Mouse (Mus musculus) forebrain, embryonic 15.5 days (tissue): ENCODE data around the gene Ndufv3. TPM values are rescaled to one million over a fixed set of nuclear protein-coding genes. Genes with fewer than 3 reads are reported as not detected.
"Not testable (repeated sequence)": the region's sequence is repeated elsewhere in the genome, so short reads cannot be mapped to it uniquely, and the experiment has no call there.

Experiments used
- ATAC-seq: fragments of 200-750 bp; cut with Nextera tagmentation; replicated peaks from 2 replicates; pipeline ENCODE4 v1.8.0; 2017; ENCODE audit warnings: mild to moderate bottlenecking, moderate TSS enrichment, moderate library complexity
- H3K27ac ChIP-seq: fragments of 300-500 bp; sonication (generic); replicated peaks from 2 replicates; pipeline ENCODE4 v1.5.1; 2015; ENCODE audit warnings: mild to moderate bottlenecking, inconsistent platforms
- H3K27me3 ChIP-seq: fragments of 300-500 bp; sonication (generic); 2 replicates; pipeline ENCODE4 v1.6.1; 2015; ENCODE audit warnings: inconsistent platforms
- H3K36me3 ChIP-seq: fragments of 300-500 bp; sonication (generic); 2 replicates; pipeline ENCODE4 v1.6.1; 2015; ENCODE audit warnings: mild to moderate bottlenecking, inconsistent platforms
- H3K4me1 ChIP-seq: fragments of 300-500 bp; sonication (generic); 2 replicates; pipeline ENCODE4 v1.6.1; 2015; ENCODE audit warnings: inconsistent platforms
- H3K4me2 ChIP-seq: fragments of 300-500 bp; sonication (generic); replicated peaks from 2 replicates; pipeline ENCODE4 v1.6.1; 2015; ENCODE audit warnings: mild to moderate bottlenecking, inconsistent platforms
- H3K4me3 ChIP-seq: fragments of 300-500 bp; sonication (generic); 2 replicates; pipeline ENCODE4 v1.5.1; 2015; ENCODE audit warnings: mild to moderate bottlenecking, inconsistent platforms
- H3K9ac ChIP-seq: fragments of 300-500 bp; sonication (generic); replicated peaks from 2 replicates; pipeline ENCODE4 v1.6.1; 2015; ENCODE audit warnings: mild to moderate bottlenecking, inconsistent platforms
- H3K9me3 ChIP-seq: fragments of 300-500 bp; sonication (generic); 2 replicates; pipeline ENCODE4 v1.6.1; 2016; ENCODE audit warnings: inconsistent platforms
- WGBS: fragments of 180-500 bp; shearing (Covaris S2); methylation state at CpG from one replicate; pipeline ENCODE4 v1.1.7; 2015; ENCODE audit warnings: mixed read lengths; 5-methylcytosine and 5-hydroxymethylcytosine counted together
- polyA plus RNA-seq: library from polyadenylated mRNA; unstranded; fragments of >200 nt; fragmentation: Nextera tagmentation; extraction: Ambion mirVana; gene quantifications from 2 replicates; pipeline ENCODE4 v1.2.1, GENCODE M21; 2015

The Ndufv3 gene
- polyA plus RNA-seq, 1 experiment from 2014 or later, result 334 TPM

DNA sequence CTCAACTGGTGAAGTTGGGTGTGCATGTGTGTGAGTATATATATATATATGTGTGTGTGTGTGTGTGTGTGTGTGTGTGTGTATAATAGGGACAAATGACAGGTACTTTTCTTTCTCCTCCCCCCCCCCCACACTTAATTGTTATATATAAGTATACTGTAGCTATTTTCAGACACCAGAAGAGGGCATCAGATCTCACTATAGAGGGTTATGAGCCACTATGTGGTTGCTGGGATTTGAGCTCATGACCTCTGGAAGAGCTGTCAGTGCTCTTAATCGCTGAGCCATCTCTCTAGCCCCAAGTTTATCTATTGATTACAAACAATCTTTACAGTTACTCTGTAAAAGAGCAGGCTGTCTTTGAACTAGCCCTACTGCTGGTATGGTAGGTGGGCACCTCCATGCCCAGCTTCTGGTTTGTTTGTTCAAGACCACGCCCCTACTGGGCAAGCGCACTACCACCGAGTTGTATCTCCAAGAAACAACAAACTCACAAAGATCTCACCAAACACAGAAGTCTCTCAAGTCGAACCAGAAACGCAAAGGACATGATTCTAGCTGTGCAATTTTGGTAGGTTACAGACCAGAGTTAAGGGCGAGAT is 470 bp upstream of the Ndufv3 start:
- WGBS, result 4% methylated on average over 7 of the region's 7 CpGs
- H3K27ac ChIP-seq, result peak overlapping the region; percentile 51; the same call in 1 of the 2 replicates
- H3K9me3 ChIP-seq, result no peaks in the 10 kb centered on the region
- H3K36me3 ChIP-seq, result peaks cover 7% of the 10 kb centered on the region
- H3K27me3 ChIP-seq, result no peaks in the 10 kb centered on the region
- H3K4me1 ChIP-seq, result peaks cover 30% of the 10 kb centered on the region
- H3K9ac ChIP-seq, result no peak overlapping the region
- peak; percentile 75 for ATAC-seq
- H3K4me2 ChIP-seq, result peak overlapping the region; percentile 57
- peak overlapping the region; percentile 69 for H3K4me3 ChIP-seq

DNA sequence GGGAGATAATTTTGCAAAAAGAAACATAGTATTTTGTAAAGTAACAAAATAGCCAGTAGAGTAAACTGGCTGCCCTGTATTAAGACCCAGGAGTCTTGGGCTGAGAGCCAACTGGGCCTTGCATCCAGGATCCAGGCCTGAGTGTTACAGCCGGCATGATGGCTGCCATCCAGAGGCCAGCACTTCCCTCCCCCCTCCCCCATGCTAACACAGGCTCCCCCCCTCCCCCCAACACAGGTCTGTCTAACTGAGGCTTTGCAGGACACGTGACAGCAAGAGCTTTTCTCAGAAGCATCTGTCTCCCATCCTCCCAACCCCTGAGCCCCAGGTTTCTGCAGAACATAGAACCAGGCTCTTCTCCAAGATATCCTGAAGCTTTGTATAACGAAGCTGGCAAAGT is 980 bp downstream of the Ndufv3 start:
- Histone ChIP-seq H3K27ac (peak overlapping the region; percentile 85), H3K36me3 (peaks cover 7% of the 10 kb centered on the region), H3K9ac (peak overlapping the region; percentile 66; the same call in 1 of the 2 replicates), H3K4me2 (peak overlapping the region; percentile 57), H3K9me3 (no peaks in the 10 kb centered on the region), H3K4me1 (peaks cover 30% of the 10 kb centered on the region), H3K27me3 (no peaks in the 10 kb centered on the region), H3K4me3 (peak overlapping the region; percentile 69)
- WGBS, result 14% methylated on average over 3 of the region's 3 CpGs
- ATAC-seq, result no peak

DNA sequence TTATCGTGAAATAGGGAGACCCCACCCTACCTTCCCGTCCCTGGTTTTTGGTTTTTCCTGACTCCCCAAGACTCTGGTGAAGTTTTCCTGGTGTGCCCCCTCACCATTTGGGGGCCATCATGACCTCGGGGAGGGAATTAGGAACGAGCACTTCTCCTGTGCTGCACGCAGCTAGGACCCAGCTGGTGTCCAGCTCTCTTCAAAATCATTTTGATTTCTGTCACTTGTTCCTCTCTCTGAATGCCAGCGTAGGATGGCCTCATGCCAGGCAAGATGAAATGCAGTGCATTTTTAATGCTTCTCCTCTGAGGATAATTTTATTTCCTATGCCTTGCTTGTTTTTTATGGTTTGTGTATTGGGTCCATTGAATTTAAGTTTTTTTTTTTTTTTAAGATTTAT is 2.0 kb downstream of the Ndufv3 start:
- no peak overlapping the region for H3K4me2 ChIP-seq
- H3K27me3 ChIP-seq, result no peaks in the 10 kb centered on the region
- H3K4me3 ChIP-seq, result no peak overlapping the region
- H3K27ac ChIP-seq, result peak overlapping the region; percentile 85
- H3K9ac ChIP-seq, result no peak overlapping the region
- peaks cover 12% of the 10 kb centered on the region for H3K36me3 ChIP-seq
- no peaks in the 10 kb centered on the region for H3K9me3 ChIP-seq
- H3K4me1 ChIP-seq, result peaks cover 30% of the 10 kb centered on the region
- WGBS, result 71% methylated on average over 6 of the region's 6 CpGs
- ATAC-seq, result no peak

DNA sequence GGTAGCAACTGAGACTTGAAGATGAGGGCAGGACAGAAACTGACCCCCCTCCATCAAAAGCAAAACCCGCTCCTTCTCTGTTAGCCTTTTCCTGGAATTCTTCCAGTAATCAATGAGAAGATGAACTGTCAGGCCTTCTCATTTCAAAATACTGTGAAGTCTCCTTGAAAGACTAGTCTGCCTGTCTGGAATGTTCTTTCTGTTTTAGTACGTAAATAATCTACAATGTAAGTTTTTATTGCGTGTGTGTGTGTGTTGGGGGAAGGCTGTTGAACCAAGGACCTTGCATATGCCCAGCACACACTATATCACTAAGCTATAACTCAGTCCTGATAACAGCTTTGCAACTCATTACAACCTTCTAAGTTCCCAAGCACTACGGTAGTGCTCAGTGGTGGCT is 5.2 kb downstream of the Ndufv3 start:
- Histone ChIP-seq H3K27me3 (no peaks in the 10 kb centered on the region), H3K36me3 (peaks cover 23% of the 10 kb centered on the region), H3K9me3 (no peaks in the 10 kb centered on the region), H3K4me2 (no peak overlapping the region), H3K4me1 (peaks cover 30% of the 10 kb centered on the region), H3K9ac (no peak overlapping the region), H3K4me3 (no peak overlapping the region), H3K27ac (no peak overlapping the region)
- WGBS, result 92% methylated on average over 4 of the region's 4 CpGs
- no peak for ATAC-seq

DNA sequence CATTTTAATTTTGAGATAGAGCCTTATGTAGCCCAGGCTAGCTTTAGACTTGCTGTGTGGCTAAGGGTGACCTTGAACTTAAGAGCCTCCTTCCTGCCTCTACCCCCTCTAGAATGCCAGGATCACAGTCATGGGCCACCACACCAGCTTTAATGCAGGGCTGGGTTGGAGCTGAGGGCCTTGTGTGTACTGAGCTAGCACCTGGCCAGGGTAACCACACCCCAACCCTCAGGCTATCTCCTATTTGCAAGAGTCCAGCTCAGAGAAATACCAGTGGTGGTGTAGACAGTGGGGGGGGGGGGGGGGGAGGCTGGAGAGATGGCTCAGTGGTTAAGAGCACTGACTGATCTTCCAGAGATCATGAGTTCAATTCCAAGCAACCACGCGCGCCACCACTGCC is 5.9 kb downstream of the Ndufv3 start:
- ATAC-seq, result no peak
- peaks cover 23% of the 10 kb centered on the region for H3K36me3 ChIP-seq
- WGBS, result 97% methylated on average over 3 of the region's 3 CpGs

DNA sequence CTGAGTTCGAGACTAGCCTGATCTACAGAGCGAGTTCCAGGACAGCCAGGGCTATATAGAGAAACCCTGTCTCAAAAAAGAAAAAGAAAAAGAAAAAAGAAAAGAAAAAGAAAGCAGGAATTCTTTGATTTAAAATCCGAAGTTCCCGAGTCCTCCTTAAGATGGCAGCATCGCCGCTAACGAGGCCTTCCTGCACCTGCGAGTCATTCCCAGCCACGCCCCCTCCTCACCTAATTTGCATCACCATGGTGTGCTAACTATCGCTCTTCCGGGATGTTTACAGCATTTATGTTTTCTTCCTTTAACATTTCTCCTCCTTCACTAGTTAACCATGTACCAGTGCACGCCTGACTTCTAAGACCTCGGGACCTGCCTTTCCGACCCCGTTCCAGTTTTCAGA is 9.4 kb downstream of the Ndufv3 start:
- peak overlapping the region; percentile 17; the same call in 1 of the 2 replicates for H3K4me2 ChIP-seq
- H3K27me3 ChIP-seq, result no peaks in the 10 kb centered on the region
- WGBS, result 18% methylated on average over 15 of the region's 15 CpGs
- no peak overlapping the region for H3K9ac ChIP-seq
- H3K4me1 ChIP-seq, result peaks cover 5% of the 10 kb centered on the region; the same call in 1 of the 2 replicates
- H3K27ac ChIP-seq, result 0 out of 2 replicates have a peak overlapping the region, but pooled peaks have one; percentile 49
- H3K4me3 ChIP-seq, result no peak overlapping the region
- peak; percentile 63; the same call in 1 of the 2 replicates for ATAC-seq
- no peaks in the 10 kb centered on the region for H3K9me3 ChIP-seq
- H3K36me3 ChIP-seq, result peaks cover 24% of the 10 kb centered on the region

More for the DNA sequence above, 5.9 kb downstream of the Ndufv3 start:
- Histone ChIP-seq H3K9ac (no peak overlapping the region), H3K4me1 (peaks cover 25% of the 10 kb centered on the region), H3K9me3 (no peaks in the 10 kb centered on the region), H3K4me2 (no peak overlapping the region), H3K4me3 (no peak overlapping the region), H3K27me3 (no peaks in the 10 kb centered on the region), H3K27ac (no peak overlapping the region)

DNA sequence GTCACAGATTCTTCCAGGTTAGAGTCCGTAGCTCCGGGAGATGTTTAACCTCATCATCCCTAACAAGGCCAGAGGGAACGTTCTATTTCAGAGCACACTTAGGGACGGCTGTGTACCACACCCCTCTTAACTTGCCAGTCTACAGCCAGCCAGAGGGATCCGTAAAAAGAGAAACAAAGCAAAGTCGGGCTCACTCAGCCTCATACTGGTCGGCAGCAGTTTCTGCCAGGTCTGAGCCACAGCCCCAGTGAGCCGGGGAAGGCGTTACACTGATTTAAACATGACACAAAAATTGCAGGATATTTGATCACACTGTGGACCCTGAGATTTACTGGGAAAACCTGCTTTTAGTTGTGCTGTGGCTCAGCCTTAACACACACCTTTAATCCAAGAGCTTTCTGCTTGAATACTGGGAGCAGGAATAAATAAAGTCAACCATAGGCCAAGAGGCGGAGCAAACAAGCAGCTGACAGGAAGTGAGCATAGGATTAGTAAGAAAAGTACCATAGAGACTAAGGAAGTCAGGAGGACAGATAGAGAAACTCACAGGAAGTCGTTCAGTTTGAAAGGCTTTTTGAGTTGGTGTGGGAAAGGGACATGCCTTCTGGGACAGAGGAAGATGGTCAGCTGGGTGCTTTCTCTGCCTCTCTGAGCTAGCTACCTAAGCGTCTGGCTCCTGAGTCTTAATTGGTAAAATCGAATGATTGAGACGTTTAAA is 11.7 kb downstream of the Ndufv3 start:
- Histone ChIP-seq H3K27me3 (no peaks in the 10 kb centered on the region), H3K27ac (no peak overlapping the region), H3K4me2 (no peak overlapping the region), H3K36me3 (peaks cover 23% of the 10 kb centered on the region), H3K4me3 (no peak overlapping the region), H3K9me3 (no peaks in the 10 kb centered on the region), H3K4me1 (peaks cover 19% of the 10 kb centered on the region), H3K9ac (no peak overlapping the region)
- WGBS, result 87% methylated on average over 14 of the region's 14 CpGs
- ATAC-seq, result no peak

DNA sequence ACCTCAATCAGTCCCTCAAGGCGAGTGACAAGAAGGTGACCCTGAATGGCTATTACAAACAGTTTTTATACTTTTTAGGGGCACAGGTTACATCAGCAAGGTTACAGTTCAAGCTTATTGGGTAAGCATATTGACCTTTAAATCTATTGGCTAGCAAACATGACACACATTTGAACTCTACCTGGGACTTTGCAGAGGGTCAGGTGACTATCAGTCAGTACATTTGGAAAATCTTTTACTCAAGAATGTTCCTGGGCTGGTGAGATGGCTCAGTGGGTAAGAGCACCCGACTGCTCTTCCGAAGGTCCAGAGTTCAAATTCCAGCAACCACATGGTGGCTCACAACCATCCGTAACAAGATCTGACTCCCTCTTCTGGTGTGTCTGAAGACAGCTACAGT is 12.4 kb downstream of the Ndufv3 start:
- H3K4me1 ChIP-seq, result peaks cover 22% of the 10 kb centered on the region
- H3K4me2 ChIP-seq, H3K4me3 ChIP-seq, H3K9me3 ChIP-seq, H3K9ac ChIP-seq, H3K27me3 ChIP-seq, H3K27ac ChIP-seq, ATAC-seq: not testable (repeated sequence)
- WGBS, result 92% methylated on average over 4 of the region's 4 CpGs
- H3K36me3 ChIP-seq, result peaks cover 16% of the 10 kb centered on the region

DNA sequence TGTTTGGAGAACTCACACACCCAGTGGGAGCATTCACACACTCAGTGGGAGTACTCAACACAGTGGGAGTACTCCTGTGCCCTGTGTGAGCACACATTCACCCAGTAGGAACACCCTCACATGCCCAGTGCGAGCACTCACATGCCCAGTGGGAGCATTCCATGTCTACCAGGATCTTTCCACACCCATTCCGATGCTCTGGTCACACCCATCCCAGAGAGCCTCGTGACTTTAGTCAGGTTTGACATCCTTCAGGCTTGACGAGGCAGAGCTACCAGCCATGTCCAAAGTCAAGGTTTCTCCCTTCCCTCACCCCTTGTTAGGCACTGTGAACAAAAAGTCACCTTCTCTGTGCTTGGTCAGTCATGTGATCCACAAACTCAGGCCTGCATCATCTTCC is 15.4 kb downstream of the Ndufv3 start:
- 66% methylated on average over 4 of the region's 4 CpGs for WGBS
- Histone ChIP-seq H3K36me3 (peaks cover 9% of the 10 kb centered on the region), H3K9ac (peak overlapping the region; percentile 37; the same call in 1 of the 2 replicates)

DNA sequence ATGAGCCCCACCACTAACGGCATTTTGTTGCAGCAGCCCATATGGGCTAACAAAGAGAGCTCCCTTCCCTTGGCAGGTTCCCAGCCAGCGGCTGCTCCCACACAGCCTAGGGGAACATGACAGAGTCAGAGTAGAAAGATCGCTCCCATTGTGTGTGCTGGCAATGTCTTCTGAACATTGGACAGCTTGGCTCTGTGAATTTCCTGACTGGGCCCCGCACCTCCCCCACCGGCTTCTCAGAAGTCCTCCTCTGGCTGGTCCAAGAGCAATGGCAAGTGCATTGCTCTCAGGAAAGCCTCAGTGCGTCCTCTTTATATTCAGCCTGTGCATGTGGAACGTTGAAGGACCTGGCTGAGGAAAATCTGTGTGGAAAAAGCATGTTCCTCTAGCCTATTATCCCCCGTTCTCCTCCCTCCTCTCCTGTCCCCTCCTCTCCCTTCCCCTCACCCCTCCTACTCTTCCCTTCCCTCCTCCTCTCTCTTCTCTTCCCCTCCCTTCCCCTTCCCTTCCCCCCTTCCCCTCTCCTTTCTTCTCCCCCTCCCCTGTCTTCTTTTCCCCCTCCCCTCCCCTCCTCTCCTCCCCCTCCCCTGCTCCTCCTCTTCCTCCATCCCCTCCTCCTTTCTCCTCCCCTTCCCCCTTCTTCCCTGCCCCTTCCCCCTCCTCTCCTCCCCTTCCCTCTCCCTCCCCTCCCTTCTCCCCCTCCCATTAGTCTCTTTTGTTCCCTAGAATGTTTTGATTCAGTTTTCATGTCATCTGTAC is 16.1 kb downstream of the Ndufv3 start:
- Histone ChIP-seq H3K4me2 (peak overlapping the region; percentile 39), H3K36me3 (peaks cover 8% of the 10 kb centered on the region), H3K27ac (peak overlapping the region; percentile 99), H3K4me3 (peak overlapping the region; percentile 14; the same call in 1 of the 2 replicates), H3K4me1 (peaks cover 21% of the 10 kb centered on the region), H3K9ac (peak overlapping the region; percentile 37), H3K27me3 (no peaks in the 10 kb centered on the region), H3K9me3 (no peaks in the 10 kb centered on the region)
- 3% methylated on average over 8 of the region's 8 CpGs for WGBS
- peak; percentile 95 for ATAC-seq

More for the DNA sequence above, 15.4 kb downstream of the Ndufv3 start:
- Histone ChIP-seq H3K27ac (peak overlapping the region; percentile 99), H3K4me3 (no peak overlapping the region), H3K4me1 (peaks cover 17% of the 10 kb centered on the region), H3K27me3 (no peaks in the 10 kb centered on the region), H3K9me3 (no peaks in the 10 kb centered on the region), H3K4me2 (peak overlapping the region; percentile 39)
- peak; percentile 67 for ATAC-seq

DNA sequence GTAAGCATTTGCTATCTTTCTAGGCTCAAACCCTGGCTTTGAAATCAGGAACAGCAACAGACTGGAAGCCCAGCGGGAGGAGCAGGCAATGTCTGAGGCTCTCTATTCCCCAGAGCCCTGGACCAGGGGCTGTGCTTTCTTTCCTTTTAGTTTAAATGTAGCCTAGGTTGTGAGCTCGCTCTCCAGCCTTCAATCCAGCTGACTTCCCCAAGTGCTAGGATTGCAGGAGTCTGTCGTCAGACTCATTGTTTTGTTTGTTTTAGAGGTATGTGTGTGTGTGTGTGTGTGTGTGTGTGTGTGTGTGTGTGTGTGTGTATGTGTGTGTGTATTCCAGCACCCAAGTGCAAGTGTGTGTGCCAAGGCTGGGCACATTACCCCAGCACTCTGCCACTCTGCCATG is 20.2 kb downstream of the Ndufv3 start:
- Histone ChIP-seq H3K27me3 (no peaks in the 10 kb centered on the region), H3K4me2 (no peak overlapping the region)

More for the DNA sequence above, 20.2 kb downstream of the Ndufv3 start:
- no peak overlapping the region for H3K9ac ChIP-seq
- no peak for ATAC-seq
- no peaks in the 10 kb centered on the region for H3K36me3 ChIP-seq
- H3K4me3 ChIP-seq, result no peak overlapping the region
- H3K27ac ChIP-seq, result 0 out of 2 replicates have a peak overlapping the region, but pooled peaks have one; percentile 27
- no peaks in the 10 kb centered on the region for H3K9me3 ChIP-seq
- WGBS, result 58% methylated on average over 3 of the region's 3 CpGs
- peaks cover 28% of the 10 kb centered on the region for H3K4me1 ChIP-seq
